Mouse (Mus musculus) heart, embryonic 14.5 days (tissue): ENCODE results near the gene Mcemp1. TPM values are rescaled to one million over a fixed set of nuclear protein-coding genes. Genes with fewer than 3 reads are reported as not detected.
A peak's percentile ranks its signal among the peaks of the same experiment; 100 is the strongest.

ENCODE experiments used
- ATAC-seq: fragments of 200-750 bp; cut with Nextera tagmentation; 2 replicates; pipeline ENCODE4 v1.8.0; 2017; ENCODE audit warnings: low read depth, moderate TSS enrichment; ENCODE audit not compliant: insufficient number of reproducible peaks, insufficient read depth, low FRiP score
- H3K27ac ChIP-seq, 2 experiments: fragments of 200-500 bp in 1 of 2; fragments of 300-500 bp in 1 of 2; sonication (generic) in 1 of 2; replicated peaks in 1 of 2; 2 replicates each; pipeline ENCODE4 v1.5.1; 2012 to 2014; ENCODE audit warnings: low read depth in 2 of 2, low read length in 2 of 2, control low read depth in 1 of 2, mild to moderate bottlenecking in 1 of 2, mixed read lengths in 1 of 2; ENCODE audit not compliant: control insufficient read depth in 1 of 2, insufficient read depth in 1 of 2
- H3K27me3 ChIP-seq: fragments of 300-500 bp; sonication (generic); 2 replicates; pipeline ENCODE4 v1.6.1; 2014; ENCODE audit warnings: mild to moderate bottlenecking, low read length, control low read depth; ENCODE audit not compliant: control insufficient read depth, insufficient read depth
- H3K36me3 ChIP-seq: fragments of 300-500 bp; sonication (generic); 2 replicates; pipeline ENCODE4 v1.6.1; 2014; ENCODE audit warnings: mild to moderate bottlenecking, control low read depth, low read length, mixed read lengths; ENCODE audit not compliant: control insufficient read depth, insufficient read depth
- H3K4me1 ChIP-seq, 2 experiments: fragments of 200-500 bp in 1 of 2; fragments of 300-500 bp in 1 of 2; sonication (generic) in 1 of 2; 2 replicates each; pipeline ENCODE4 v1.6.1; 2012 to 2014; ENCODE audit warnings: low read length in 2 of 2, control low read depth in 1 of 2, mixed read lengths in 1 of 2; ENCODE audit not compliant: control insufficient read depth in 2 of 2, insufficient read depth in 2 of 2
- H3K4me2 ChIP-seq: fragments of 300-500 bp; sonication (generic); 2 replicates; pipeline ENCODE4 v1.6.1; 2014; ENCODE audit warnings: mild to moderate bottlenecking, low read length
- H3K4me3 ChIP-seq, 2 experiments: fragments of 200-500 bp in 1 of 2; fragments of 300-500 bp in 1 of 2; sonication (generic) in 1 of 2; 2 replicates each; pipeline ENCODE4 v1.5.1; 2012 to 2014; ENCODE audit warnings: low read length in 2 of 2, mild to moderate bottlenecking in 2 of 2, control low read depth in 1 of 2, low read depth in 1 of 2, moderate library complexity in 1 of 2; ENCODE audit not compliant: control insufficient read depth in 1 of 2, insufficient read depth in 1 of 2
- H3K9ac ChIP-seq: fragments of 300-500 bp; sonication (generic); 2 replicates; pipeline ENCODE4 v1.6.1; 2014; ENCODE audit warnings: mild to moderate bottlenecking, low read length
- H3K9me3 ChIP-seq: fragments of 300-500 bp; sonication (generic); 2 replicates; pipeline ENCODE4 v1.6.1; 2016; ENCODE audit warnings: low read length, control low read depth; ENCODE audit not compliant: control insufficient read depth
- WGBS: fragments of 180-500 bp; shearing (Covaris S2); extraction: QIAGEN DNeasy Blood & Tissue Kit; methylation state at CpG from one replicate; pipeline ENCODE4 v1.1.7; 2014; 5-methylcytosine and 5-hydroxymethylcytosine counted together
- polyA plus RNA-seq: library from polyadenylated mRNA; unstranded; fragments of >200 nt; fragmentation: Nextera tagmentation; extraction: Ambion mirVana; gene quantifications from 2 replicates; pipeline ENCODE4 v1.2.1, GENCODE M21; 2014

Gene Mcemp1
- polyA plus RNA-seq, 1 experiment from 2014 or later: 0.22 TPM

DNA sequence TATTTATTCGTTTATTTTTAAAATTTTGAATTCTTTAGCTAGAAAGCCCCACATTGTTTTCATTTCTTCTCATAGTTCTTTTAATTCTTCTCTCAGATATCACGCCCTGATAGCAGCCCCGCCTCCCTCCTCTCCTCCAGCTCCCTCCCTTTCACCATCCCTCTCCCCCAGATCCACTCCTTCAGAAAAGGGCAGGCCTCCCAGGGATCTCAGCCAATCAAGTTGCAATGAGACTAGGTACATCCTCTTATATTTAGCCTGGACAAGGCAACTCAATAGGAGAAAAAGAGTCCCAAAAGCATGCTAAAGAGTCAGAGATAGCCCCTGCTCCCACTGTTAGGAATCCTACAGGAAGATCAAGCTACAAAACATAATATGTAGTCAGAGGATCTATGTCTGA is 9.1 kb downstream of the Mcemp1 start:
- Histone ChIP-seq H3K4me1 (peaks cover 2 to 15% of the 10 kb centered on the region in 2 experiments; a peak in 3 of 4 replicates), H3K4me2 (no peak overlapping the region), H3K9ac (no peak overlapping the region), H3K27me3 (no peaks in the 10 kb centered on the region), H3K9me3 (no peaks in the 10 kb centered on the region), H3K27ac (no peak overlapping the region), H3K36me3 (peaks cover 12% of the 10 kb centered on the region), H3K4me3 (no peak overlapping the region)
- 39% methylated on average over 3 of the region's 3 CpGs for WGBS
- ATAC-seq: no peak

DNA sequence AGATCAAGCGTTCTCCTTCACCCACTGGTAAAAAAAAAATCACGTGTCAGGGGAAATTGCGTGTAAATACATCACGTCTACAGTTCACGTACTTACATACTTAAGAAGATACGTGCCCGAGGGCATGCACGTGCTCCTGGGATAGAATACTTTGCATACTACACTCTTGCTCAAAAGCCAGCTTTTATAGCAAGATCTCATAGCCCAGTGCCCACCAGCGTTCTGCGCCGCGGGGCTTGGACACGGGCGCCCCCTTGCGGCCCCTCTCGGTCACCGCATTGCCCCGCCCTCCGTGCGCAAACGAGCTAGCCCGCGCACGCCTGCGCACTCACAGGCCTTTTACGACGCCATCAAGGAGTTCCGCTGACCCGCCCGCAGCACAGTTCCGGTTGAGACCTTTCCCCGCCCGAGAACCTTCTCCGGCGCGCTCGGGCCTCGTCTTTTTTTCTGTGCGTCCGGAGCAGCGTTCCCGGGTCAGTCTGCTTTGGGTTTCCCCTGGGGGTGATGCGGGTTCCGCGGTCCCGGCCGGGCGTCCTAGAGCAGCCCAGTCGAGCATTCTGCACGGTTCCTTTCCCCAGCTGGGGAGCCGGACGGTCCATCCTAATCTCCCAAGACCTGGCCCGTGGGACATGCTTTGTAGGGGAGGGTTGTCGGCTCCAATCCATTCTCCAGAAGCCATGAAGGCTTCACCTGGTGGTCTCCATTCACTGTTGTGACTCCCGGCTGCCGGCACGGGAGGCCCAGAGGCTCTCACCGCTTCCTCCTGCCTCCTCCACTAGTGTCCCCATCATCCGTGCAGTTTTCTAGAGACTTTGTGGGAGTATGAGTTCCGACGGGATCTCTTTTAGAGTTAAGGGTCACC is 10.8 kb downstream of the Mcemp1 start, which contains the start of gene Trappc5:
Trappc5 (plus strand) TSS at position 169 of the 862 bp plus-strand sequence.
- WGBS: 1% methylated on average over 61 of the region's 61 CpGs
- peak; percentile 85 for ATAC-seq
- peak within 1 kb of the TSS; percentile 84 for H3K4me2 ChIP-seq

DNA sequence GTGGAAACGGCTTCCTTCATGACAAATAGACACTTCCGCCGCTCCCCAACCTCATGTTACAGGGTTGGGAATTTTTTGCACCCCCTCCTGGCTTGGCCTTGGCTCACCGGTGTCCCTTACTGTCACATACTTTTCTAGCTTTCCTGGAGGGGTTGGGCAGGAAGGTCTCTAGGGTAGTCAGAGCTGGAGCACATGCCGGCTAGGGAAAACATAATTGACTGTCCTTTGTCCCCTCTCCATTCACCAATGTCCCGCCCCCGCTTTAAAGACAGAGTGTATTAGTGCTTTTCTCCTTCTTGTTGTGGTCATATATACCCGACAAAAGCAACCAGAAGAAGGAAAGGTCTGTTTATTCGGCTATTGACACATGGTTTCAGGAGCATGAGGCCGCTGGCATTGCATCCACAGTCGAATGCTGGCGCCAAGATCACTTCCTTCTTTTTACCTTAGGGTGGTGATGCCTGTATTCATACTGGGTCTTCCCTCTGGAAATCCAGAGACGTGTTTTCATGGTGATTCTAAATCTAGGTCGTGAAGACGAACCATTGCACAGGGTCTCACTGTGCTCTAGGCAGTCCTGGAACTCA is 11.5 kb downstream of the Mcemp1 start:
- peaks cover 33% of the 10 kb centered on the region for H3K36me3 ChIP-seq
- ATAC-seq: no peak
- H3K27ac ChIP-seq: peak overlapping the region; percentile 86 to 94
- H3K4me2 ChIP-seq: peak overlapping the region; percentile 84
- peaks cover 2 to 15% of the 10 kb centered on the region in 2 experiments; a peak in 3 of 4 replicates for H3K4me1 ChIP-seq
- H3K4me3 ChIP-seq: peak overlapping the region; percentile 91 to 98
- no peaks in the 10 kb centered on the region for H3K9me3 ChIP-seq
- WGBS: 4% methylated on average over 15 of the region's 15 CpGs
- H3K27me3 ChIP-seq: no peaks in the 10 kb centered on the region
- H3K9ac ChIP-seq: peak overlapping the region; percentile 97

More for the DNA sequence above, 10.8 kb downstream of the Mcemp1 start, which contains the start of gene Trappc5:
- peaks cover 2 to 15% of the 10 kb centered on the region in 2 experiments; a peak in 3 of 4 replicates for H3K4me1 ChIP-seq
- peaks cover 28% of the 10 kb centered on the region for H3K36me3 ChIP-seq
- H3K27ac ChIP-seq: peak within 1 kb of the TSS; percentile 86 to 94
- peak within 1 kb of the TSS; percentile 97 for H3K9ac ChIP-seq
- H3K9me3 ChIP-seq: no peaks in the 10 kb centered on the region
- H3K4me3 ChIP-seq: peak within 1 kb of the TSS; percentile 91 to 98
- no peaks in the 10 kb centered on the region for H3K27me3 ChIP-seq

DNA sequence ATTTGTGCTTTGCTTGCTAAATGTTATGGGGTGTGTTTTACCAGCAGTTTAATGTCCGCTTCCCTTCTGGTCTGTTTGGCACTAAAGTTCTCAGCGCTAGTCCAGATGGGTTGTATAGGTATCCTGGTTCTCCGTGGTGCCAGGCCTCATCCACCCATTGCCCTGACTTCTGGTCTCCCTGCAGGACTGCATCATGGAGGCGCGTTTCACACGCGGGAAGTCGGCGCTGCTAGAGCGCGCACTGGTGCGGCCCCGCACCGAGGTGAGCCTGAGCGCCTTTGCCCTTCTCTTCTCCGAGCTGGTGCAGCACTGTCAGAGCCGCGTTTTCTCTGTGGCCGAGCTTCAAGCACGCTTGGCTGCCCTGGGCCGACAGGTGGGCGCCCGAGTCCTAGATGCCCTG is 13.3 kb downstream of the Mcemp1 start:
- H3K9me3 ChIP-seq: no peaks in the 10 kb centered on the region
- H3K36me3 ChIP-seq: peaks cover 33% of the 10 kb centered on the region
- H3K4me1 ChIP-seq: peaks cover 2 to 11% of the 10 kb centered on the region in 2 experiments; a peak in 3 of 4 replicates
- no peak overlapping the region for H3K9ac ChIP-seq
- H3K27ac ChIP-seq: no peak overlapping the region
- ATAC-seq: no peak
- no peak overlapping the region for H3K4me3 ChIP-seq
- WGBS: 94% methylated on average over 23 of the region's 23 CpGs
- no peak overlapping the region for H3K4me2 ChIP-seq
- H3K27me3 ChIP-seq: no peaks in the 10 kb centered on the region

DNA sequence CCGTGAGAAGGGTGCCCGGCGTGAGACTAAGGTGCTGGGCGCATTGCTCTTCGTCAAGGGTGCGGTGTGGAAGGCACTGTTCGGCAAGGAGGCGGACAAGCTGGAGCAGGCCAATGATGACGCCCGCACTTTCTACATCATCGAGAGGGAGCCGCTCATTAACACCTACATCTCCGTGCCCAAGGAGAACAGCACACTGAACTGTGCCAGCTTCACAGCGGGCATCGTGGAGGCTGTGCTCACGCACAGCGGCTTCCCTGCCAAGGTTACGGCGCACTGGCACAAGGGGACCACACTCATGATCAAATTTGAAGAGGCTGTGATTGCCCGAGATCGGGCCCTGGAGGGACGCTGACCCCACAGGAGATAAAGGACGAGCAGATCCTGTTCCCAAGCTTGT is 13.7 kb downstream of the Mcemp1 start:
- peaks cover 33% of the 10 kb centered on the region for H3K36me3 ChIP-seq
- WGBS: 95% methylated on average over 23 of the region's 23 CpGs
- no peaks in the 10 kb centered on the region for H3K9me3 ChIP-seq
- H3K4me1 ChIP-seq: peaks cover 2 to 11% of the 10 kb centered on the region in 2 experiments; a peak in 3 of 4 replicates
- H3K27ac ChIP-seq: no peak overlapping the region
- no peak overlapping the region for H3K4me2 ChIP-seq
- H3K4me3 ChIP-seq: no peak overlapping the region
- no peaks in the 10 kb centered on the region for H3K27me3 ChIP-seq
- ATAC-seq: no peak
- no peak overlapping the region for H3K9ac ChIP-seq

DNA sequence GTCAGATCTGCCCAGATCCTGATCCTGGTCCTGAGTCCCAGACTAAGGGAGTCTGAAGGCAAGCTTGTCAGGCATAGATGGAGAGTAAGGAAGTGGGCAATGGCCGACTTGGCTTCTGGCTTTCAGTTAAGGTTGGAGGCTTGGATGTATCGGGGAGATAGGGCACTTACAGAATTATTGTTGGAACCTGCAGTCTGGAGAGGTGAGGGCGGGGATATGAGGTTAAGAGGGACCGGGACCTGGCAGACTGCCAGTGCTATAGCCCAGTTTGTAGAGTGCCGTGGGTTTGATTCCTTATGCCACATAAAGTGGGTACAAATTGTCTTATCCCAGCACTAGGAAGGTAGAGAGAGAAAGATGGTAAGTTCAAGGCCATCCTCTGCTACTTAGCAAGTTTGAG is 14.1 kb downstream of the Mcemp1 start:
- Histone ChIP-seq H3K4me3 (no peak overlapping the region), H3K27ac (no peak overlapping the region), H3K4me1 (peaks cover 2 to 11% of the 10 kb centered on the region in 2 experiments; a peak in 3 of 4 replicates), H3K36me3 (peaks cover 33% of the 10 kb centered on the region), H3K9ac (no peak overlapping the region), H3K4me2 (no peak overlapping the region), H3K9me3 (no peaks in the 10 kb centered on the region), H3K27me3 (no peaks in the 10 kb centered on the region)
- WGBS: 77% methylated on average over 5 of the region's 5 CpGs
- no peak for ATAC-seq

DNA sequence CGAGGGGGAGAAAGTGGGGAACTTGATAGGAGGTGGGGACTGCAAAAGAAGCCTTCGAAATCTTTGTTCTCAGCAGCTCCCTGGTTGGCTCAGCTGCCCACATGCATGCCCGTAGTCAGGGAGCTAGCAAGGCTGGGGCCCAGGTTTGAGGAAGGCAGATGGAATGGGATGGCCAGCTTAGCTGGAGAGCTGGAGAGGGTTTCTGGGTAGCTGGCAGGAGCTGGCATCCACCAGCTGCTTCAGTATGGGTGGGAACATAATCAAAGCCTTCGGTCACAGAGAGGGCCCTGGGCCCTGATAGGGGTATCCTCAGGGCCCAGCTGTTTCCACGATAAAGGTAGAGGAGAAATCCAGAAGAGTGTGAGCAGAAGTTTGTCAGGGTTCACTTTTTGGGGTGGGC is 16.9 kb downstream of the Mcemp1 start:
- Histone ChIP-seq H3K4me1 (peaks cover under 1 to 7% of the 10 kb centered on the region in 2 experiments; a peak in 3 of 4 replicates), H3K9ac (no peak overlapping the region), H3K27me3 (no peaks in the 10 kb centered on the region), H3K27ac (no peak overlapping the region), H3K9me3 (no peaks in the 10 kb centered on the region), H3K36me3 (peaks cover 33% of the 10 kb centered on the region), H3K4me3 (no peak overlapping the region), H3K4me2 (no peak overlapping the region)
- ATAC-seq: no peak
- 86% methylated on average over 5 of the region's 5 CpGs for WGBS
